Mouse (Mus musculus): Measurements from ENCODE around the gene Camk2d. TPM values are rescaled to one million over a fixed set of nuclear protein-coding genes. Genes with fewer than 3 reads are reported as not detected.

Gene Camk2d
- total RNA-seq, 1 experiment from 2014 or later = 66.8 TPM

GRCm38 (mm10) chr3:126695456-126696293 is 99.6 kb downstream of the Camk2d start:
- no peak for ATAC-seq (replicated peaks in 1 of 2; ENCODE audit: insufficient read depth in 1 of 2, low FRiP score in 2 of 2, low TSS enrichment in 1 of 2, low read depth in 1 of 2, poor library complexity in 2 of 2, severe bottlenecking in 2 of 2)

- ATAC-seq (replicated peaks in 1 of 2; ENCODE audit: insufficient read depth in 1 of 2, low FRiP score in 2 of 2, low TSS enrichment in 1 of 2, low read depth in 1 of 2, poor library complexity in 2 of 2, severe bottlenecking in 2 of 2) = peak; percentile 79
Observed at GRCm38 (mm10) chr3:126696620-126697019, 100.5 kb downstream of the Camk2d start.

GRCm38 (mm10) chr3:126699740-126700139 is 103.6 kb downstream of the Camk2d start:
- ATAC-seq (replicated peaks in 1 of 2; ENCODE audit: insufficient read depth in 1 of 2, low FRiP score in 2 of 2, low TSS enrichment in 1 of 2, low read depth in 1 of 2, poor library complexity in 2 of 2, severe bottlenecking in 2 of 2) = no peak

- no peak for ATAC-seq (replicated peaks in 1 of 2; ENCODE audit: insufficient read depth in 1 of 2, low FRiP score in 2 of 2, low TSS enrichment in 1 of 2, low read depth in 1 of 2, poor library complexity in 2 of 2, severe bottlenecking in 2 of 2)
Observed at GRCm38 (mm10) chr3:126701067-126701466, 105.0 kb downstream of the Camk2d start.

- no peak for ATAC-seq (replicated peaks in 1 of 2; ENCODE audit: insufficient read depth in 1 of 2, low FRiP score in 2 of 2, low TSS enrichment in 1 of 2, low read depth in 1 of 2, poor library complexity in 2 of 2, severe bottlenecking in 2 of 2)
Observed at GRCm38 (mm10) chr3:126701586-126701985, 105.5 kb downstream of the Camk2d start.

GRCm38 (mm10) chr3:126705490-126705889 is 109.4 kb downstream of the Camk2d start:
- no peak for ATAC-seq (replicated peaks in 1 of 2; ENCODE audit: insufficient read depth in 1 of 2, low FRiP score in 2 of 2, low TSS enrichment in 1 of 2, low read depth in 1 of 2, poor library complexity in 2 of 2, severe bottlenecking in 2 of 2)

GRCm38 (mm10) chr3:126714281-126714680 is 118.2 kb downstream of the Camk2d start:
- ATAC-seq (replicated peaks in 1 of 2; ENCODE audit: insufficient read depth in 1 of 2, low FRiP score in 2 of 2, low TSS enrichment in 1 of 2, low read depth in 1 of 2, poor library complexity in 2 of 2, severe bottlenecking in 2 of 2) = no peak

- no peak for ATAC-seq (replicated peaks in 1 of 2; ENCODE audit: insufficient read depth in 1 of 2, low FRiP score in 2 of 2, low TSS enrichment in 1 of 2, low read depth in 1 of 2, poor library complexity in 2 of 2, severe bottlenecking in 2 of 2)
Observed at GRCm38 (mm10) chr3:126723021-126723449, 126.9 kb downstream of the Camk2d start.

GRCm38 (mm10) chr3:126723458-126723857 is 127.4 kb downstream of the Camk2d start:
- ATAC-seq (replicated peaks in 1 of 2; ENCODE audit: insufficient read depth in 1 of 2, low FRiP score in 2 of 2, low TSS enrichment in 1 of 2, low read depth in 1 of 2, poor library complexity in 2 of 2, severe bottlenecking in 2 of 2) = no peak

GRCm38 (mm10) chr3:126725647-126726046 is 129.5 kb downstream of the Camk2d start:
- ATAC-seq (replicated peaks in 1 of 2; ENCODE audit: insufficient read depth in 1 of 2, low FRiP score in 2 of 2, low TSS enrichment in 1 of 2, low read depth in 1 of 2, poor library complexity in 2 of 2, severe bottlenecking in 2 of 2) = no peak

- ATAC-seq (replicated peaks in 1 of 2; ENCODE audit: insufficient read depth in 1 of 2, low FRiP score in 2 of 2, low TSS enrichment in 1 of 2, low read depth in 1 of 2, poor library complexity in 2 of 2, severe bottlenecking in 2 of 2) = no peak
Observed at GRCm38 (mm10) chr3:126727387-126727786, 131.3 kb downstream of the Camk2d start.

- no peak for ATAC-seq (replicated peaks in 1 of 2; ENCODE audit: insufficient read depth in 1 of 2, low FRiP score in 2 of 2, low TSS enrichment in 1 of 2, low read depth in 1 of 2, poor library complexity in 2 of 2, severe bottlenecking in 2 of 2)
Observed at GRCm38 (mm10) chr3:126730411-126730810, 134.3 kb downstream of the Camk2d start.

- no peak for ATAC-seq (replicated peaks in 1 of 2; ENCODE audit: insufficient read depth in 1 of 2, low FRiP score in 2 of 2, low TSS enrichment in 1 of 2, low read depth in 1 of 2, poor library complexity in 2 of 2, severe bottlenecking in 2 of 2)
Observed at GRCm38 (mm10) chr3:126732323-126732722, 136.2 kb downstream of the Camk2d start.

GRCm38 (mm10) chr3:126734533-126734932 is 138.4 kb downstream of the Camk2d start:
- no peak for ATAC-seq (replicated peaks in 1 of 2; ENCODE audit: insufficient read depth in 1 of 2, low FRiP score in 2 of 2, low TSS enrichment in 1 of 2, low read depth in 1 of 2, poor library complexity in 2 of 2, severe bottlenecking in 2 of 2)

- ATAC-seq (replicated peaks in 1 of 2; ENCODE audit: insufficient read depth in 1 of 2, low FRiP score in 2 of 2, low TSS enrichment in 1 of 2, low read depth in 1 of 2, poor library complexity in 2 of 2, severe bottlenecking in 2 of 2) = no peak
Observed at GRCm38 (mm10) chr3:126735211-126735610, 139.1 kb downstream of the Camk2d start.

GRCm38 (mm10) chr3:126737128-126737527 is 141.0 kb downstream of the Camk2d start:
- ATAC-seq (replicated peaks in 1 of 2; ENCODE audit: insufficient read depth in 1 of 2, low FRiP score in 2 of 2, low TSS enrichment in 1 of 2, low read depth in 1 of 2, poor library complexity in 2 of 2, severe bottlenecking in 2 of 2) = no peak

- ATAC-seq (replicated peaks in 1 of 2; ENCODE audit: insufficient read depth in 1 of 2, low FRiP score in 2 of 2, low TSS enrichment in 1 of 2, low read depth in 1 of 2, poor library complexity in 2 of 2, severe bottlenecking in 2 of 2) = no peak
Observed at GRCm38 (mm10) chr3:126740146-126740545, 144.0 kb downstream of the Camk2d start.

- peak; percentile 31 to 42; a peak in 2 of 4 replicates for ATAC-seq (replicated peaks in 1 of 2; ENCODE audit: insufficient read depth in 1 of 2, low FRiP score in 2 of 2, low TSS enrichment in 1 of 2, low read depth in 1 of 2, poor library complexity in 2 of 2, severe bottlenecking in 2 of 2)
Observed at GRCm38 (mm10) chr3:126744432-126745133, 148.5 kb downstream of the Camk2d start.
